Mouse (Mus musculus) limb, embryonic 15.5 days (tissue): ENCODE measurements around the gene Aknad1. TPM values are rescaled to one million over a fixed set of nuclear protein-coding genes. Genes with fewer than 3 reads are reported as not detected.

Source experiments
- ATAC-seq: fragments of 200-750 bp; cut with Nextera tagmentation; 2 replicates; pipeline ENCODE4 v1.8.0; 2017; ENCODE audit warnings: low read depth, moderate TSS enrichment; ENCODE audit not compliant: insufficient number of reproducible peaks, low FRiP score, low TSS enrichment
- H3K27ac ChIP-seq: fragments of 300-500 bp; sonication (generic); 2 replicates; pipeline ENCODE4 v1.5.1; 2015; ENCODE audit warnings: moderate library complexity, mild to moderate bottlenecking, inconsistent platforms
- H3K27me3 ChIP-seq: fragments of 300-500 bp; sonication (generic); 2 replicates; pipeline ENCODE4 v1.6.1; 2015; ENCODE audit warnings: inconsistent platforms
- H3K36me3 ChIP-seq: fragments of 300-500 bp; sonication (generic); 2 replicates; pipeline ENCODE4 v1.6.1; 2015; ENCODE audit warnings: inconsistent platforms
- H3K4me1 ChIP-seq: fragments of 300-500 bp; sonication (generic); 2 replicates; pipeline ENCODE4 v1.6.1; 2015; ENCODE audit warnings: inconsistent platforms
- H3K4me2 ChIP-seq: fragments of 300-500 bp; sonication (generic); 2 replicates; pipeline ENCODE4 v1.6.1; 2015; ENCODE audit warnings: mild to moderate bottlenecking, inconsistent platforms
- H3K4me3 ChIP-seq: fragments of 300-500 bp; sonication (generic); 2 replicates; pipeline ENCODE4 v1.5.1; 2015; ENCODE audit warnings: mild to moderate bottlenecking, inconsistent platforms
- H3K9ac ChIP-seq: fragments of 300-500 bp; sonication (generic); 2 replicates; pipeline ENCODE4 v1.6.1; 2015; ENCODE audit warnings: inconsistent platforms
- H3K9me3 ChIP-seq: fragments of 300-500 bp; sonication (generic); 2 replicates; pipeline ENCODE4 v1.6.1; 2016; ENCODE audit warnings: inconsistent platforms
- WGBS: fragments of 180-500 bp; shearing (Covaris S2); methylation state at CpG from one replicate; pipeline ENCODE4 v1.1.7; 2015; 5-methylcytosine and 5-hydroxymethylcytosine counted together
- polyA plus RNA-seq: library from polyadenylated mRNA; unstranded; fragments of >200 nt; fragmentation: Nextera tagmentation; extraction: Ambion mirVana; gene quantifications from 2 replicates; pipeline ENCODE4 v1.2.1, GENCODE M21; 2015

Aknad1 gene
- polyA plus RNA-seq, 1 experiment from 2014 or later, result 1.3 TPM

DNA sequence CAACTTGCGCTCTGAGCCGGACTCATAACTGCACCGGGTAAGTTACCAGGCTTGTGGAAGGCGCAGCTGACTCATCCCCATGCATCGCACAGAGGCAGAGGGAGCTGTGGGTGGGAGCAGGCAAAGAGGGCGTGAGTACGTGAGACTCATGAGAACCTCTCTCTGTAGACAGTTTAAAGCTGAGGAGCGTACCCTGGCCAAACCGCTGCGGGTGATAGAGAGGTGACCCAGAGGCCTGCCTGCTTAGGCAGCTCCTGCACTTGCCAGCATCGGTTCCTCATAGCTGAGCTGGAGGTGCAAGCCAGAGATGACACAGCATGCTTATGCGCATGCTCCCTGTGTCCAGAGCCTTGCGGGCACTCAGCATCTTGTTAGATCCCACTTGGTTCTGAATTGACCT lies 32.8 kb downstream of the Aknad1 start:
- ATAC-seq, result no peak
- WGBS, result 83% methylated on average over 13 of the region's 13 CpGs
- no peaks in the 10 kb centered on the region for H3K36me3 ChIP-seq
- H3K9ac ChIP-seq, result no peak overlapping the region
- H3K9me3 ChIP-seq, result no peaks in the 10 kb centered on the region
- H3K27me3 ChIP-seq, result no peaks in the 10 kb centered on the region
- 0 out of 2 replicates have a peak overlapping the region, but pooled peaks have one; percentile 94 for H3K27ac ChIP-seq
- peaks cover 37% of the 10 kb centered on the region for H3K4me1 ChIP-seq
- H3K4me2 ChIP-seq, result no peak overlapping the region
- H3K4me3 ChIP-seq, result no peak overlapping the region

GRCm38 (mm10) chr3:108772811-108773210 lies 33.4 kb downstream of the Aknad1 start:
- H3K4me3 ChIP-seq, result no peak overlapping the region

GRCm38 (mm10) chr3:108778761-108779540 lies 39.5 kb downstream of the Aknad1 start:
- WGBS, result 68% methylated on average over 4 of the region's 4 CpGs
- Histone ChIP-seq H3K4me1 (peaks cover 31% of the 10 kb centered on the region), H3K9me3 (no peaks in the 10 kb centered on the region), H3K4me2 (no peak overlapping the region), H3K9ac (no peak overlapping the region), H3K36me3 (no peaks in the 10 kb centered on the region), H3K27me3 (no peaks in the 10 kb centered on the region), H3K27ac (peak overlapping the region; percentile 43; the same call in 1 of the 2 replicates), H3K4me3 (no peak overlapping the region)
- no peak for ATAC-seq

More at GRCm38 (mm10) chr3:108772811-108773210, 33.4 kb downstream of the Aknad1 start:
- Histone ChIP-seq H3K27me3 (no peaks in the 10 kb centered on the region), H3K9me3 (no peaks in the 10 kb centered on the region), H3K36me3 (no peaks in the 10 kb centered on the region), H3K4me2 (no peak overlapping the region), H3K27ac (0 out of 2 replicates have a peak overlapping the region, but pooled peaks have one; percentile 94), H3K9ac (no peak overlapping the region), H3K4me1 (peaks cover 33% of the 10 kb centered on the region)
- no peak for ATAC-seq
- 81% methylated on average over 3 of the region's 3 CpGs for WGBS

DNA sequence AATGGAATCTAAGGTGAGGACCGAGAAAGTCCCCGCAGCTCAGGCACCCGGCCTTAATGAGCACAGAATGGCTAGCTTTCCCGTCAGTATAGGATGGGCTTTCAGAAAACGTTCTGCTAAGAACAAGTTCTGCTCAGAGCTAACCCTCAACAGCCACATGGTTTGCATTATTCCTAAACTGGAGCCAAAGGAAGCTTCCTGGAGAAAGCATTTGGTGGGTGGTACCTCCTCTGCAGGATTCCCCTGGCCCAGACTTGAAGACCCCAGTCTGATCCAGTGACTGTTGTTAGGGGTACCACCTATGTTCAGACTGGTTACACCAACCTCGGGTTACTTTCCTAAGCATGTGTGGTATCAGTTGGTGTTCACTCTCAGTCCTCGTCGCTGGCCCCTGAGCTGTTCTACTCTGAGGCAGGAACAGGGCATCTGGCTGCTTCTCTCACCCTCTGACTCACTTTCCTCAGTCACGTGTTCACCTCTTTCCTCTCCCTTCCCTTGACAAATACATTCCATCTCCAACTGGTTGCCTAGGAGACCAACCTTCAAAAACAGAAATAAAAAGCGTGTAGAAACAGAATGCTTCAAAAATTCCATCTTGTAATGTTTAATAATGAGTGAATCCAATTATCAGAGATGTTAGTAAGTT lies 41.9 kb downstream of the Aknad1 start:
- Histone ChIP-seq H3K27ac (peak overlapping the region; percentile 86), H3K4me2 (no peak overlapping the region), H3K27me3 (no peaks in the 10 kb centered on the region), H3K9ac (no peak overlapping the region), H3K4me1 (peaks cover 31% of the 10 kb centered on the region), H3K4me3 (no peak overlapping the region), H3K36me3 (no peaks in the 10 kb centered on the region), H3K9me3 (no peaks in the 10 kb centered on the region)
- 29% methylated on average over 10 of the region's 10 CpGs for WGBS
- ATAC-seq, result peak; percentile 80

GRCm38 (mm10) chr3:108781884-108782270 lies 42.4 kb downstream of the Aknad1 start:
- no peak overlapping the region for H3K4me2 ChIP-seq
- peak overlapping the region; percentile 86 for H3K27ac ChIP-seq
- no peak overlapping the region for H3K4me3 ChIP-seq
- ATAC-seq, result no peak
- H3K36me3 ChIP-seq, result no peaks in the 10 kb centered on the region
- H3K9me3 ChIP-seq, result no peaks in the 10 kb centered on the region
- no peaks in the 10 kb centered on the region for H3K27me3 ChIP-seq
- peaks cover 31% of the 10 kb centered on the region for H3K4me1 ChIP-seq
- 53% methylated on average over 5 of the region's 5 CpGs for WGBS
- H3K9ac ChIP-seq, result no peak overlapping the region

DNA sequence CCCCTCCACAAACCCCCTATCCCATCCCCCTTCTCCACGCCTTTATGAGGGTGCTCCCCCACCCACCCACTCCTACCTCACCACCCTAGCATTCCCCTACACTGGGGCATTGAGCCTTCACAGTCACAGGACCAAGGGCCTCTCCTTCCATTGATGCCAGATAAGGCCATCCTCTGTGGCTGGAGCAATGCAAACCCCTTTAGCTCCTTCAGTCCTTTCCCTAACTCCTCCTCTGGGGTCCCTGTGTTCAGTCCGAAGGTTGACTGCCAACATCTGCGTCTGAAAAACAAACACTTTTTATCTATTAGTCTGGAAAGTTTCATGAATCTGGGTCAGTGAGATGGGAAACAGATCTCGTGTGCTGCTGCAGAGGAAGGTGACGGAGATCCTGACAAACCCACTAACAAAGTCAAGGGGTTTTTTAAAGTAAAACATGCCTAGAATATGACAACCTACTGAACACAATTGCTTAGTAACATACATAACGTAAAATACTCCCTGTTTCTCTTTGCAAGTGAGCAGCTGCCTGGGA lies 43.0 kb downstream of the Aknad1 start:
- no peak overlapping the region for H3K4me2 ChIP-seq
- ATAC-seq, result no peak
- no peaks in the 10 kb centered on the region for H3K27me3 ChIP-seq
- peak overlapping the region; percentile 78 for H3K27ac ChIP-seq
- no peaks in the 10 kb centered on the region for H3K9me3 ChIP-seq
- no peaks in the 10 kb centered on the region for H3K36me3 ChIP-seq
- peaks cover 31% of the 10 kb centered on the region for H3K4me1 ChIP-seq
- 28% methylated on average over 6 of the region's 6 CpGs for WGBS
- no peak overlapping the region for H3K9ac ChIP-seq
- no peak overlapping the region for H3K4me3 ChIP-seq

GRCm38 (mm10) chr3:108786520-108786919 lies 47.1 kb downstream of the Aknad1 start:
- peaks cover 47% of the 10 kb centered on the region for H3K4me1 ChIP-seq
- H3K9ac ChIP-seq, result no peak overlapping the region
- no peak overlapping the region for H3K4me2 ChIP-seq
- 81% methylated on average over 6 of the region's 6 CpGs for WGBS
- no peaks in the 10 kb centered on the region for H3K9me3 ChIP-seq
- H3K36me3 ChIP-seq, result no peaks in the 10 kb centered on the region
- H3K4me3 ChIP-seq, result no peak overlapping the region
- peak overlapping the region; percentile 38; the same call in 1 of the 2 replicates for H3K27ac ChIP-seq
- H3K27me3 ChIP-seq, result no peaks in the 10 kb centered on the region
- no peak for ATAC-seq

DNA sequence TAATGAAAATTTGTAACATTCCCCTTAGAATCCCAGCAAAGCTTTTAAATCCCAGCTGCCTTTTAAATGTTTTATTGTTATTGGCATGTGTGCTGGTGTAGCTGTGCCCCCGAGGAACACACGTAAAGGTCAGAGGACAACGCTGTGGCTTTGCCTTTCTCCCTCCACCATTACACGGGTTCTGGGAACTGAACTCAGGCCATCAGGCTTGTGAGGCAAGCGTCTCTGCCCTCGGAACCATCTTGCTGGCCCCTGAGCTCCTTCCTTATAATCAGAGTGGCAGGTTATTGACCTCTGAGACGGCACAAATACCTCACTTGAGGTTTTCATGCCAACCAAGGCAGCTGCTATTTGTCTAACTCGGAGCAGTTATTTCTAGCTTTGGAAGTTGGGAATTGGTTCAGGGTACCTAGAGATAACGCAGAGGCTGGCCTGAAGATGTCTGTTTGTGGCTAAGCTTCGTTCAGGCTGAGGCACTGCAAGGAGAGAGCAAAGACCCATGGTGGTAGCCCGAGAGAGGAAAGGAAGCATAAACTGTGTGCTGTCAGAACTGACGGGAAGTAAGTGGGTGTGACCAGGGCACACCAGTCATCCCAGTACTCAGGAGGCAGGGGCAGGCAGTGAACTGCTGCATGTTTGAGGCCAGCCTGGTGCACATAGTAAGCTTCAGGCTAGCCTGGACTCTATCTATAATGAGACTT lies 48.4 kb downstream of the Aknad1 start:
- H3K27ac ChIP-seq, result peak overlapping the region; percentile 59
- H3K9me3 ChIP-seq, result no peaks in the 10 kb centered on the region
- no peak overlapping the region for H3K4me3 ChIP-seq
- WGBS, result 25% methylated on average over 12 of the region's 12 CpGs
- H3K9ac ChIP-seq, result no peak overlapping the region
- ATAC-seq, result no peak
- H3K36me3 ChIP-seq, result peaks cover 7% of the 10 kb centered on the region; the same call in 1 of the 2 replicates
- peaks cover 44% of the 10 kb centered on the region for H3K4me1 ChIP-seq
- H3K4me2 ChIP-seq, result no peak overlapping the region
- no peaks in the 10 kb centered on the region for H3K27me3 ChIP-seq

- Histone ChIP-seq H3K27me3 (no peaks in the 10 kb centered on the region), H3K9me3 (no peaks in the 10 kb centered on the region), H3K36me3 (peaks cover 8% of the 10 kb centered on the region; the same call in 1 of the 2 replicates), H3K9ac (no peak overlapping the region), H3K4me2 (no peak overlapping the region), H3K4me1 (peaks cover 42% of the 10 kb centered on the region), H3K27ac (0 out of 2 replicates have a peak overlapping the region, but pooled peaks have one; percentile 59), H3K4me3 (no peak overlapping the region)
- WGBS, result 79% methylated on average over 4 of the region's 4 CpGs
- ATAC-seq, result no peak
These were observed 49.0 kb downstream of the Aknad1 start for GRCm38 (mm10) chr3:108788455-108788794.

GRCm38 (mm10) chr3:108789299-108789698 lies 49.8 kb downstream of the Aknad1 start:
- Histone ChIP-seq H3K9ac (no peak overlapping the region), H3K36me3 (peaks cover 14% of the 10 kb centered on the region), H3K4me3 (no peak overlapping the region), H3K9me3 (no peaks in the 10 kb centered on the region), H3K4me2 (no peak overlapping the region), H3K27ac (peak overlapping the region; percentile 72), H3K4me1 (peaks cover 40% of the 10 kb centered on the region), H3K27me3 (no peaks in the 10 kb centered on the region)
- ATAC-seq, result no peak; the same call in 1 of the 2 replicates
- WGBS, result 28% methylated on average over 5 of the region's 5 CpGs

GRCm38 (mm10) chr3:108790499-108790898 lies 51.0 kb downstream of the Aknad1 start:
- H3K4me1 ChIP-seq, result peaks cover 40% of the 10 kb centered on the region
- no peak overlapping the region for H3K4me2 ChIP-seq
- no peaks in the 10 kb centered on the region for H3K27me3 ChIP-seq
- no peak for ATAC-seq
- H3K36me3 ChIP-seq, result peaks cover 20% of the 10 kb centered on the region
- H3K9ac ChIP-seq, result no peak overlapping the region
- peak overlapping the region; percentile 82 for H3K27ac ChIP-seq
- H3K9me3 ChIP-seq, result no peaks in the 10 kb centered on the region
- 62% methylated on average over 3 of the region's 3 CpGs for WGBS
- H3K4me3 ChIP-seq, result no peak overlapping the region
